Mouse (Mus musculus) MEL (cell line): ENCODE measurements at regions not wholly inside any gene's neighbourhood (a gene's known extent, or its start where the extent isn't known, plus 50 kb on each side); places are given as distances from the start of the nearest gene placed in this dataset.

Experiments used
- DNase-seq: peaks from one replicate; pipeline ENCODE4 v3.0.0; 2011; ENCODE audit warnings: low read depth, low spot score
- H3K27ac ChIP-seq: 2 replicates; pipeline ENCODE4 v1.5.1; 2012; ENCODE audit warnings: low read depth, mild to moderate bottlenecking, control low read depth, low read length, moderate library complexity; ENCODE audit not compliant: control insufficient read depth
- H3K27me3 ChIP-seq, 2 experiments: fragments of 150-350 bp in 1 of 2; sonication (generic) in 1 of 2; 2 replicates each; pipeline ENCODE4 v1.6.1; 2012; ENCODE audit warnings: low read length in 2 of 2, mild to moderate bottlenecking in 2 of 2, improper control_type of control experiment in 1 of 2, moderate library complexity in 1 of 2; ENCODE audit not compliant: insufficient read depth in 2 of 2, control insufficient read depth in 1 of 2
- H3K36me3 ChIP-seq, 2 experiments: 2 replicates each; pipeline ENCODE4 v1.6.1; 2012 to 2014; ENCODE audit warnings: low read length in 2 of 2, improper control_type of control experiment in 1 of 2, inconsistent platforms in 1 of 2, mild to moderate bottlenecking in 1 of 2; ENCODE audit not compliant: insufficient read depth in 2 of 2, control insufficient read depth in 1 of 2
- H3K4me1 ChIP-seq, 2 experiments: fragments of 150-350 bp in 1 of 2; sonication (generic) in 1 of 2; 2 replicates each; pipeline ENCODE4 v1.6.1; 2012; ENCODE audit warnings: low read length in 2 of 2, improper control_type of control experiment in 1 of 2, mild to moderate bottlenecking in 1 of 2; ENCODE audit not compliant: insufficient read depth in 2 of 2, control insufficient read depth in 1 of 2
- H3K4me3 ChIP-seq, 2 experiments: fragments of 150-350 bp in 1 of 2; sonication (generic) in 1 of 2; 2 replicates each; pipeline ENCODE4 v1.5.1; 2012; ENCODE audit warnings: low read depth in 2 of 2, low read length in 2 of 2, mild to moderate bottlenecking in 2 of 2, moderate library complexity in 2 of 2, control low read depth in 1 of 2, improper control_type of control experiment in 1 of 2; ENCODE audit not compliant: control insufficient read depth in 1 of 2, insufficient read depth in 1 of 2
- H3K79me2 ChIP-seq: 2 replicates; pipeline ENCODE4 v1.6.1; 2012; ENCODE audit warnings: mild to moderate bottlenecking, low read length, moderate library complexity; ENCODE audit not compliant: control insufficient read depth, poor library complexity, insufficient read depth
- H3K9ac ChIP-seq: 2 replicates; pipeline ENCODE4 v1.6.1; 2012; ENCODE audit warnings: low read depth, mild to moderate bottlenecking, control low read depth, low read length, moderate library complexity; ENCODE audit not compliant: control insufficient read depth, poor library complexity, severe bottlenecking
- H3K9me3 ChIP-seq: fragments of 150-350 bp; sonication (generic); replicated peaks from 2 replicates; pipeline ENCODE4 v1.6.1; 2012; ENCODE audit warnings: mild to moderate bottlenecking, low read length, improper control_type of control experiment, moderate library complexity; ENCODE audit not compliant: insufficient read depth
- E2F4 ChIP-seq: IDR thresholded peaks from 2 replicates; pipeline ENCODE4 v1.6.1; 2011; ENCODE audit warnings: low read depth, low read length, improper control_type of control experiment, borderline replicate concordance
- GABPA ChIP-seq: IDR thresholded peaks from 2 replicates; pipeline ENCODE4 v1.6.1; 2012; ENCODE audit warnings: low read depth, mild to moderate bottlenecking, inconsistent platforms, low read length, improper control_type of control experiment, moderate library complexity
- GATA1 ChIP-seq: IDR thresholded peaks from 2 replicates; pipeline ENCODE4 v1.6.1; 2011; ENCODE audit warnings: low read depth, low read length, improper control_type of control experiment
- JUND ChIP-seq: IDR thresholded peaks from 2 replicates; pipeline ENCODE4 v1.6.1; 2011; ENCODE audit warnings: low read depth, mild to moderate bottlenecking, improper control_type of control experiment, low read length
- KAT2A ChIP-seq: conservative IDR thresholded peaks from 2 replicates; pipeline ENCODE4 v1.6.1; 2012; ENCODE audit warnings: low read depth, low read length, improper control_type of control experiment, inconsistent platforms
- MAX ChIP-seq: IDR thresholded peaks from 2 replicates; pipeline ENCODE4 v1.6.1; 2011; ENCODE audit warnings: low read length, improper control_type of control experiment
- MAZ ChIP-seq: IDR thresholded peaks from 2 replicates; pipeline ENCODE4 v1.6.1; 2012; ENCODE audit warnings: low read depth, mild to moderate bottlenecking, inconsistent platforms, low read length, improper control_type of control experiment
- MYB ChIP-seq: IDR thresholded peaks from 2 replicates; pipeline ENCODE4 v1.6.1; 2011; ENCODE audit warnings: mild to moderate bottlenecking, low read depth, low read length, improper control_type of control experiment
- MYC ChIP-seq: IDR thresholded peaks from 2 replicates; pipeline ENCODE4 v1.6.1; 2011; ENCODE audit warnings: low read depth, mild to moderate bottlenecking, low read length, improper control_type of control experiment, moderate library complexity
- NRF1 ChIP-seq: IDR thresholded peaks from 2 replicates; pipeline ENCODE4 v1.6.1; 2014; ENCODE audit warnings: low read depth, mild to moderate bottlenecking, inconsistent platforms, low read length, improper control_type of control experiment, moderate library complexity; ENCODE audit not compliant: poor library complexity, insufficient read depth, severe bottlenecking
- POLR2A ChIP-seq, 2 experiments: IDR thresholded peaks; 2 replicates each; pipeline ENCODE4 v1.6.1; 2011 to 2012; ENCODE audit warnings: low read length in 2 of 2, mild to moderate bottlenecking in 2 of 2, control low read depth in 1 of 2, improper control_type of control experiment in 1 of 2, low read depth in 1 of 2, moderate library complexity in 1 of 2; ENCODE audit not compliant: control insufficient read depth in 1 of 2, insufficient read depth in 1 of 2, poor library complexity in 1 of 2
- POLR2AphosphoS2 ChIP-seq: IDR thresholded peaks from 2 replicates; pipeline ENCODE4 v1.6.1; 2011; ENCODE audit warnings: low read length, improper control_type of control experiment
- POLR2AphosphoS5 ChIP-seq: IDR thresholded peaks from 2 replicates; pipeline ENCODE4 v1.6.1; 2012; ENCODE audit warnings: low read depth, borderline replicate concordance, mild to moderate bottlenecking, inconsistent platforms, low read length, moderate library complexity, mixed read lengths
- SIN3A ChIP-seq: IDR thresholded peaks from 2 replicates; pipeline ENCODE4 v1.6.1; 2012; ENCODE audit warnings: low read length, improper control_type of control experiment, inconsistent platforms
- SMC3 ChIP-seq: IDR thresholded peaks from 2 replicates; pipeline ENCODE4 v1.6.1; 2011; ENCODE audit warnings: low read depth, low read length, improper control_type of control experiment
- TAL1 ChIP-seq: IDR thresholded peaks from 2 replicates; pipeline ENCODE4 v1.6.1; 2012; ENCODE audit warnings: mild to moderate bottlenecking, inconsistent platforms, low read length, moderate library complexity, mixed read lengths
- TBP ChIP-seq: IDR thresholded peaks from 2 replicates; pipeline ENCODE4 v1.8.0; 2011; ENCODE audit warnings: low read depth, low read length, improper control_type of control experiment
- UBTF ChIP-seq: IDR thresholded peaks from 2 replicates; pipeline ENCODE4 v1.6.1; 2012; ENCODE audit warnings: low read depth, mild to moderate bottlenecking, inconsistent platforms, low read length, improper control_type of control experiment, moderate library complexity, borderline replicate concordance; ENCODE audit not compliant: insufficient read depth
- USF1 ChIP-seq: IDR thresholded peaks from 2 replicates; pipeline ENCODE4 v1.6.1; 2014; ENCODE audit warnings: low read depth, mild to moderate bottlenecking, inconsistent platforms, low read length, improper control_type of control experiment, moderate library complexity
- USF2 ChIP-seq, 2 experiments: IDR thresholded peaks; 2 replicates each; pipeline ENCODE4 v1.6.1; 2011 to 2012; ENCODE audit warnings: improper control_type of control experiment in 2 of 2, low read length in 2 of 2, borderline replicate concordance in 1 of 2, inconsistent platforms in 1 of 2, low read depth in 1 of 2, mild to moderate bottlenecking in 1 of 2; ENCODE audit not compliant: insufficient read depth in 1 of 2
- ZC3H11A ChIP-seq: IDR thresholded peaks from 2 replicates; pipeline ENCODE4 v1.6.1; 2012; ENCODE audit warnings: low read depth, mild to moderate bottlenecking, inconsistent platforms, low read length, improper control_type of control experiment
- ZKSCAN1 ChIP-seq: IDR thresholded peaks from 2 replicates; pipeline ENCODE4 v1.6.1; 2012; ENCODE audit warnings: low read depth, mild to moderate bottlenecking, inconsistent platforms, low read length, improper control_type of control experiment, moderate library complexity
- ZMIZ1 ChIP-seq: IDR thresholded peaks from 2 replicates; pipeline ENCODE4 v1.6.1; 2012; ENCODE audit warnings: low read depth, mild to moderate bottlenecking, inconsistent platforms, low read length, improper control_type of control experiment, moderate library complexity
- ZNF384 ChIP-seq: IDR thresholded peaks from 2 replicates; pipeline ENCODE4 v1.6.1; 2012; ENCODE audit warnings: low read depth, mild to moderate bottlenecking, inconsistent platforms, low read length, improper control_type of control experiment

DNA sequence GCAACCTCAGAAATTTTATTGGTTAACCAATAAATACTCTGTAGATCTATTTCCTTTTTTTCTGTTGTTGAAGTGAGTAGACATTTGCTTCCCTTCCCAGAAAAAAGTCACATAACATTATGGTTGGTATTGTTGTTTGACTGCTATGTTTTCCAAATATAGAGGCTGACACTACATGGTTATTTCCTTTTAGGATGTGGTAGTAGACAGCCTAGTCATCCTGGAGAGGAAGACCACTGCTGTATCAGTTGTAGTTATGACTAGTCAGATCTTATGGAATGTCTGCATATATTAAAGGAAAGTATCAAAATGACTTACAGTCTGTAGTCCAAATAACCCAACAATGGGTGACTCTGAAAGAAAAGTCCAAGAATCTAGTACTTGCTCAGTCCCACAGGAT, 767.5 kb upstream of the Slit2 start:
- no peak for TF ChIP-seq SMC3
- no peak for TF ChIP-seq UBTF
- no peak for TF ChIP-seq KAT2A
- TF ChIP-seq ZNF384: no peak
- TF ChIP-seq E2F4: no peak
- no peak for TF ChIP-seq POLR2A (IDR thresholded peaks at IDR 0.05; ENCODE audit: control insufficient read depth in 1 of 2, insufficient read depth in 1 of 2, low read depth in 1 of 2, low read length in 2 of 2, poor library complexity in 1 of 2)
- TF ChIP-seq ZKSCAN1: no peak
- TF ChIP-seq MAZ: no peak
- no peak for TF ChIP-seq ZMIZ1
- no peak for TF ChIP-seq JUND
- Histone ChIP-seq H3K4me1 (no peaks in the 10 kb centered on the region), H3K27ac (no peak overlapping the region), H3K79me2 (no peaks in the 10 kb centered on the region), H3K36me3 (no peaks in the 10 kb centered on the region), H3K9me3 (no peaks in the 10 kb centered on the region), H3K27me3 (no peaks in the 10 kb centered on the region), H3K9ac (no peak overlapping the region), H3K4me3 (no peak overlapping the region)
- no peak for DNase-seq

GRCm38 (mm10) chr5:47225247-47225646, 757.7 kb upstream of the Slit2 start:
- H3K9me3 ChIP-seq: no peaks in the 10 kb centered on the region
- no peak overlapping the region for H3K4me3 ChIP-seq
- H3K36me3 ChIP-seq: no peaks in the 10 kb centered on the region
- H3K27me3 ChIP-seq: no peaks in the 10 kb centered on the region
- no peak for TF ChIP-seq ZNF384
- no peak for TF ChIP-seq NRF1
- TF ChIP-seq POLR2AphosphoS2: no peak
- no peak for TF ChIP-seq MAX
- no peak for TF ChIP-seq E2F4
- TF ChIP-seq JUND: no peak
- no peak for TF ChIP-seq POLR2A (IDR thresholded peaks at IDR 0.05; ENCODE audit: control insufficient read depth in 1 of 2, insufficient read depth in 1 of 2, low read depth in 1 of 2, low read length in 2 of 2, poor library complexity in 1 of 2)
- TF ChIP-seq MYB: no peak
- TF ChIP-seq GATA1: no peak
- no peak for TF ChIP-seq POLR2AphosphoS5
- no peak for TF ChIP-seq TAL1
- TF ChIP-seq ZC3H11A: no peak
- TF ChIP-seq GABPA: no peak
- no peak for TF ChIP-seq KAT2A
- no peak for TF ChIP-seq USF2 (IDR thresholded peaks at IDR 0.05; ENCODE audit: borderline replicate concordance in 1 of 2, insufficient read depth in 1 of 2, low read depth in 1 of 2, low read length in 2 of 2)
- no peak for TF ChIP-seq SIN3A
- TF ChIP-seq MYC: no peak
- no peak for TF ChIP-seq USF1
- TF ChIP-seq TBP: no peak
- no peaks in the 10 kb centered on the region for H3K4me1 ChIP-seq
- no peaks in the 10 kb centered on the region for H3K79me2 ChIP-seq
- no peak for DNase-seq
- no peak overlapping the region for H3K9ac ChIP-seq
- no peak overlapping the region for H3K27ac ChIP-seq
